Mouse (Mus musculus) midbrain, embryonic 13.5 days (tissue): ENCODE results near the gene Ndufb6. TPM values are rescaled to one million over a fixed set of nuclear protein-coding genes. Genes with fewer than 3 reads are reported as not detected.
A peak's percentile ranks its signal among the peaks of the same experiment; 100 is the strongest.

Experiments used
- ATAC-seq: fragments of 200-750 bp; cut with Nextera tagmentation; 2 replicates; pipeline ENCODE4 v1.8.0; 2017; ENCODE audit warnings: mild to moderate bottlenecking, moderate TSS enrichment, moderate library complexity
- H3K27ac ChIP-seq: fragments of 300-500 bp; sonication (generic); 2 replicates; pipeline ENCODE4 v1.5.1; 2015; ENCODE audit warnings: inconsistent platforms, mild to moderate bottlenecking, moderate library complexity
- H3K27me3 ChIP-seq: fragments of 300-500 bp; sonication (generic); 2 replicates; pipeline ENCODE4 v1.6.1; 2015; ENCODE audit warnings: mild to moderate bottlenecking, inconsistent platforms
- H3K36me3 ChIP-seq: fragments of 300-500 bp; sonication (generic); 2 replicates; pipeline ENCODE4 v1.6.1; 2015; ENCODE audit warnings: mild to moderate bottlenecking, inconsistent platforms
- H3K4me1 ChIP-seq: fragments of 300-500 bp; sonication (generic); replicated peaks from 2 replicates; pipeline ENCODE4 v1.6.1; 2015; ENCODE audit warnings: inconsistent platforms
- H3K4me2 ChIP-seq: fragments of 300-500 bp; sonication (generic); replicated peaks from 2 replicates; pipeline ENCODE4 v1.6.1; 2015; ENCODE audit warnings: moderate library complexity, mild to moderate bottlenecking, inconsistent platforms
- H3K4me3 ChIP-seq: fragments of 300-500 bp; sonication (generic); replicated peaks from 2 replicates; pipeline ENCODE4 v1.5.1; 2015; ENCODE audit warnings: mild to moderate bottlenecking, inconsistent platforms
- H3K9ac ChIP-seq: fragments of 300-500 bp; sonication (generic); replicated peaks from 2 replicates; pipeline ENCODE4 v1.6.1; 2015; ENCODE audit warnings: mild to moderate bottlenecking, inconsistent platforms
- H3K9me3 ChIP-seq: fragments of 300-500 bp; sonication (generic); 2 replicates; pipeline ENCODE4 v1.6.1; 2016; ENCODE audit warnings: mild to moderate bottlenecking, inconsistent platforms
- WGBS: fragments of 180-500 bp; shearing (Covaris S2); methylation state at CpG from one replicate; pipeline ENCODE4 v1.1.7; 2015; 5-methylcytosine and 5-hydroxymethylcytosine counted together
- polyA plus RNA-seq: library from polyadenylated mRNA; unstranded; fragments of >200 nt; fragmentation: Nextera tagmentation; extraction: Ambion mirVana; gene quantifications from 2 replicates; pipeline ENCODE4 v1.2.1, GENCODE M21; 2015

The Ndufb6 gene
- 280 and 282 TPM in 2 replicates for polyA plus RNA-seq

- Histone ChIP-seq H3K9me3 (no peaks in the 10 kb centered on the region), H3K4me2 (peak within 1 kb of the TSS; percentile 96), H3K9ac (peak within 1 kb of the TSS; percentile 93), H3K4me3 (peak within 1 kb of the TSS; percentile 94), H3K27ac (peak within 1 kb of the TSS; percentile 51), H3K36me3 (peaks cover 14% of the 10 kb centered on the region), H3K27me3 (no peaks in the 10 kb centered on the region), H3K4me1 (peaks cover 13% of the 10 kb centered on the region)
- peak; percentile 97 for ATAC-seq
- under 1% methylated on average over 36 of the region's 36 CpGs for WGBS
Measured at GRCm38 (mm10) chr4:40279276-40279900, at the start of gene Ndufb6. Gene Ndufb6 (minus strand): TSS chr4:40279421.

GRCm38 (mm10) chr4:40327161-40327560 is 47.9 kb upstream of the Ndufb6 start:
- no peak overlapping the region for H3K9ac ChIP-seq
- no peaks in the 10 kb centered on the region for H3K36me3 ChIP-seq
- no peak overlapping the region for H3K4me2 ChIP-seq
- ATAC-seq, result no peak
- no peak overlapping the region for H3K4me3 ChIP-seq
- no peaks in the 10 kb centered on the region for H3K4me1 ChIP-seq
- H3K27me3 ChIP-seq, result no peaks in the 10 kb centered on the region
- 97% methylated on average over 3 of the region's 3 CpGs for WGBS
- H3K27ac ChIP-seq, result no peak overlapping the region
- no peaks in the 10 kb centered on the region for H3K9me3 ChIP-seq

GRCm38 (mm10) chr4:40324620-40325019 is 45.4 kb upstream of the Ndufb6 start:
- Histone ChIP-seq H3K9ac (no peak overlapping the region), H3K9me3 (no peaks in the 10 kb centered on the region), H3K4me3 (no peak overlapping the region), H3K4me1 (no peaks in the 10 kb centered on the region), H3K4me2 (no peak overlapping the region), H3K27ac (no peak overlapping the region), H3K27me3 (no peaks in the 10 kb centered on the region), H3K36me3 (no peaks in the 10 kb centered on the region)
- no peak for ATAC-seq
- 90% methylated on average over 7 of the region's 7 CpGs for WGBS

GRCm38 (mm10) chr4:40317404-40317803 is 38.2 kb upstream of the Ndufb6 start:
- ATAC-seq, result no peak
- 68% methylated on average over 3 of the region's 3 CpGs for WGBS
- Histone ChIP-seq H3K36me3 (no peaks in the 10 kb centered on the region), H3K9me3 (no peaks in the 10 kb centered on the region), H3K27ac (no peak overlapping the region), H3K4me3 (no peak overlapping the region), H3K9ac (no peak overlapping the region), H3K27me3 (no peaks in the 10 kb centered on the region), H3K4me2 (no peak overlapping the region), H3K4me1 (no peaks in the 10 kb centered on the region)

- H3K4me3 ChIP-seq, result no peak overlapping the region
- no peaks in the 10 kb centered on the region for H3K36me3 ChIP-seq
- H3K9ac ChIP-seq, result no peak overlapping the region
- WGBS, result 90% methylated on average over 6 of the region's 6 CpGs
- ATAC-seq, result no peak
- H3K4me1 ChIP-seq, result peaks cover 3% of the 10 kb centered on the region; the same call in 1 of the 2 replicates
- H3K9me3 ChIP-seq, result no peaks in the 10 kb centered on the region
- no peak overlapping the region for H3K27ac ChIP-seq
- H3K4me2 ChIP-seq, result no peak overlapping the region
- no peaks in the 10 kb centered on the region for H3K27me3 ChIP-seq
Measured at GRCm38 (mm10) chr4:40313026-40313425, 33.8 kb upstream of the Ndufb6 start.

GRCm38 (mm10) chr4:40312213-40312612 is 33.0 kb upstream of the Ndufb6 start:
- Histone ChIP-seq H3K9me3 (no peaks in the 10 kb centered on the region), H3K36me3 (no peaks in the 10 kb centered on the region), H3K27ac (no peak overlapping the region), H3K4me1 (peaks cover 3% of the 10 kb centered on the region; the same call in 1 of the 2 replicates), H3K9ac (no peak overlapping the region), H3K4me3 (no peak overlapping the region), H3K27me3 (no peaks in the 10 kb centered on the region), H3K4me2 (no peak overlapping the region)
- 88% methylated on average over 1 of the region's 1 CpGs for WGBS
- ATAC-seq, result no peak

GRCm38 (mm10) chr4:40310796-40311383 is 31.7 kb upstream of the Ndufb6 start:
- H3K9me3 ChIP-seq, result no peaks in the 10 kb centered on the region
- ATAC-seq, result peak; percentile 55; the same call in 1 of the 2 replicates
- no peak overlapping the region for H3K27ac ChIP-seq
- no peaks in the 10 kb centered on the region for H3K27me3 ChIP-seq
- no peaks in the 10 kb centered on the region for H3K36me3 ChIP-seq
- no peak overlapping the region for H3K4me2 ChIP-seq
- no peak overlapping the region for H3K4me3 ChIP-seq
- WGBS, result 60% methylated on average over 11 of the region's 11 CpGs
- H3K4me1 ChIP-seq, result peaks cover 3% of the 10 kb centered on the region; the same call in 1 of the 2 replicates
- no peak overlapping the region for H3K9ac ChIP-seq

- Histone ChIP-seq H3K4me1 (peaks cover 3% of the 10 kb centered on the region; the same call in 1 of the 2 replicates), H3K36me3 (no peaks in the 10 kb centered on the region), H3K9ac (no peak overlapping the region), H3K9me3 (no peaks in the 10 kb centered on the region), H3K27ac (no peak overlapping the region), H3K27me3 (no peaks in the 10 kb centered on the region), H3K4me2 (no peak overlapping the region), H3K4me3 (no peak overlapping the region)
- no peak for ATAC-seq
Measured at GRCm38 (mm10) chr4:40309682-40310081, 30.5 kb upstream of the Ndufb6 start.

GRCm38 (mm10) chr4:40302445-40303125 is 23.4 kb upstream of the Ndufb6 start:
- Histone ChIP-seq H3K4me1 (0 out of 2 replicates have a peak, but pooled peaks cover 3% of the 10 kb centered on the region), H3K4me3 (no peak overlapping the region), H3K9me3 (no peaks in the 10 kb centered on the region), H3K4me2 (no peak overlapping the region), H3K27ac (no peak overlapping the region), H3K9ac (no peak overlapping the region), H3K36me3 (no peaks in the 10 kb centered on the region), H3K27me3 (0 out of 2 replicates have a peak, but pooled peaks cover 3% of the 10 kb centered on the region)
- WGBS, result 88% methylated on average over 10 of the region's 10 CpGs
- no peak for ATAC-seq

- H3K27ac ChIP-seq, result no peak overlapping the region
- peak; percentile 89 for ATAC-seq
- H3K9ac ChIP-seq, result no peak overlapping the region
- H3K4me3 ChIP-seq, result no peak overlapping the region
- H3K4me2 ChIP-seq, result peak overlapping the region; percentile 22
- H3K4me1 ChIP-seq, result 0 out of 2 replicates have a peak, but pooled peaks cover 3% of the 10 kb centered on the region
- H3K9me3 ChIP-seq, result no peaks in the 10 kb centered on the region; the same call in 1 of the 2 replicates
- H3K36me3 ChIP-seq, result no peaks in the 10 kb centered on the region
- H3K27me3 ChIP-seq, result 0 out of 2 replicates have a peak, but pooled peaks cover 3% of the 10 kb centered on the region
- WGBS, result 13% methylated on average over 16 of the region's 16 CpGs
Measured at GRCm38 (mm10) chr4:40301076-40301789, 22.0 kb upstream of the Ndufb6 start.

- Histone ChIP-seq H3K4me1 (0 out of 2 replicates have a peak, but pooled peaks cover 3% of the 10 kb centered on the region), H3K4me3 (no peak overlapping the region), H3K27me3 (0 out of 2 replicates have a peak, but pooled peaks cover 3% of the 10 kb centered on the region), H3K36me3 (no peaks in the 10 kb centered on the region), H3K4me2 (no peak overlapping the region), H3K9ac (no peak overlapping the region), H3K9me3 (peaks cover 2% of the 10 kb centered on the region; the same call in 1 of the 2 replicates), H3K27ac (no peak overlapping the region)
- no peak for ATAC-seq
- 73% methylated on average over 5 of the region's 5 CpGs for WGBS
Measured at GRCm38 (mm10) chr4:40299169-40299568, 19.9 kb upstream of the Ndufb6 start.
